Mouse (Mus musculus): ENCODE data around the gene Unc5cl. TPM values are rescaled to one million over a fixed set of nuclear protein-coding genes. Genes with fewer than 3 reads are reported as not detected.

Gene Unc5cl
- total RNA-seq (2021): not detected
- long read RNA-seq, experiment 1: 0 reads
- long read RNA-seq, experiment 2, partial matches to known transcripts: 0 of 1 reads
- long read RNA-seq, experiment 2, other reads (novel, unspliced or antisense): 1 of 1 reads

DNA sequence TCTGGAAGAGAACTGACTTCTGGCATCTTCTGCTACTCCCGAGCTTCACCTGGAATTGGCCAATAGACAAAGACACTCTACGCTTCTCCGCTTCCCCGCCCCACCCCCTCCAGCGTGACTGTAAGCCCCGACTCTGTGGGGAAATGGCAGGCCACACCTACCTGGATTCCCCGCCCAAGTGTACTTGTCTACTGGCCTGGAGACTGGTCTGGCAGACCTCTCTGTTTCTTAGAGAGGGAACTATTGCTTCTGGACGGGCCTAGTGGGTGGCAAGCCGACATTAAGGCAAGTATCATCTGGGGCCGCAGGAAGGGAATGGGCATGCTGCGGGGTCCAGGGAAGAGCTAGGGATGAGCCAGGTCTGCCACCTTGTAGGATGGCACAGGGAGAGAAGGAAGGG, at the start of gene Unc5cl:
Gene Unc5cl, plus strand, starts transcription at position 214 of the 400 bp plus-strand sequence.
- DNase-seq: no peak

DNA sequence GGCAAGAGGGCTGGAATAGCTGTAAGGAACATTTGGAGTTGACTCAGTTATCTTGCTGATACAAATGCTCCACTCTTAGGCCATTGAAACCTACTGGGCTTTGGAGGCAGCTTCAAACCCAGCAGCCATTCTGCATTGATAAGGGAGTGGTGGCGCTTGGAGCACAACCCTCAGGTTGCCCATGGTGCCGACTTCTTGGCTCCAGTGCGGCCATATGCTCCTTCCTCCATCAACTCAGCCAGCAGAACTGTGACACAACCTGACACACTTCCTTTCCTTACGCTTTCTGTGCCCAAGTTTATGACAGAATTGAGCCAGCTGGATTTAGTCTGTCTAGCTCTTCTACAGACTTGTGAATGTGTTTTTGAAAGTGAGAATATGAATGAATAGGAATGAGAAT, 47.5 kb upstream of the Unc5cl start:
- DNase-seq: no peak

DNA sequence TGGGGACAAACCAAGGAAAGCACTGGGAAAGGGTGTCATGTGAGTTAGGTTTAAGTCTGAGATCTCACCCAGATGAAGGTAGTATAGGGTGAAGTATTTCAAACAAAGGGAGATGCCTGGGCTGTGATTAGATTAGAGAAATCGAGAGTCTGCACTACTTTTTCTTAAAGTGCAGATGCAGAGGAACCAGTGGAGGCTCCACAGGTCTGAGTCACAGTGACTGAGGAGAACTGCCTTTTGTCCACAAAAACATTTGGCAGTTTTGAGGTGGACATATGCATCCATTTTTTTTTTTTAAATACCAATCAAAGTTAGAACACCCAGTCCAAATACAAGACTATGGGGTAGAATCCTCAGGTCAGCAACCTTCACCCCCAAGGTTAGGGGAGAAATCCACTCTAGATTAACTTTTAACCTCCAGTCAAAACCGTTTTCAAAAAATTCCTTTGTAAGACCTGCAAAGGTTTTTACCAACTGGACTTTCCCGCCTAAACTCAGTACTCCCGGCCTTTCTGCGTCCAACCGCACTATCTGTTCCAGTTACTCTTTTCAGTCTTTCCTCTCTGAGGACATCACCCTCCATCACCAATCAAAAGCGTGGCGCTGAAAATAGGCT, 46.7 kb upstream of the Unc5cl start:
- DNase-seq: no peak

GRCm38 (mm10) chr17:48408526-48409291, 46.0 kb upstream of the Unc5cl start:
- peak; percentile 77 for DNase-seq

GRCm38 (mm10) chr17:48409380-48410298, 45.1 kb upstream of the Unc5cl start, which contains the start of the genes Nfya and Oard1:
TSS of gene Nfya (minus strand) at chr17:48409906.
TSS of gene Oard1 (plus strand) at chr17:48410014.
- DNase-seq: peak; percentile 99

DNA sequence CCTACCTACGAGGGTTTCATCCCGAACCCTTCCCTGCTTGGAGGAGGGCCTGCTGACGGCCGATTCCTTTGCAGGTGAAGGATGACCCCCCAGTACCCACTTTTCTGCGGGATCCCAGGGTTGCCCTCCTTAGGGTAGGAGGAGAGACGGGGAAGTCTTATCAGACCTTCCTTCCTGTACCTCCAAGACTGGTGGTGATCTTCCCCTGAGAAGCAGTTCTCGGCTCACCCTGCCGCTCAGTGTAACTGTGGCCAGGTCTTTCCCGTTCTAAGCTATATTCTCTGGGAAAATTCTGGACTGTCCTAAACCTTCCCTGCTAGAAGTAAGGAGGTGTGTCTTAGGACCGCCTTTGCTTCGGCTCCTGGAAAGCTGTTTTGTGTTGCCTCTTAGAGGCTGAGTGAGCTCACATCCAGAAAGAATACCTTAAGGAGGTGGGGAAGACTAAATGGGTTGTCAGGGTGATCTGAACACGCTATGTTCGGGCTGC, 44.4 kb upstream of the Unc5cl start:
- no peak for DNase-seq

DNA sequence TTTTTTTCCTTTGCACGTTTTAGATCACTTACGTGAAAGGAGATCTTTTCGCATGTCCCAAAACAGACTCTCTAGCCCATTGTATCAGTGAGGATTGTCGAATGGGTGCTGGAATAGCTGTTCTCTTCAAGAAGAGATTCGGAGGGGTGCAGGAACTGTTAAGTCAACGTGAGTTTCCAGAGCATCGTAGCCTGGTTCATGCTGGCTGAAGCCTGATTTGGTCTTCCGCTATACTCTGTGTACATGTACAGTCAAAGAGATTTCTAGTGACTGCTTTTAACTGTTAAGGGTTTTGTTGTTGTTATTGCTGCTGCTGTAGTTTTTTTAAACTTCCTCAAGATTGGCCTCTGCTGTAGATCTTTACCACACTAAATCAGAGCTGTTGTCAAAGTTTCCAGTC, 43.5 kb upstream of the Unc5cl start:
- DNase-seq: no peak

GRCm38 (mm10) chr17:48416011-48416410, 38.7 kb upstream of the Unc5cl start:
- DNase-seq: no peak

DNA sequence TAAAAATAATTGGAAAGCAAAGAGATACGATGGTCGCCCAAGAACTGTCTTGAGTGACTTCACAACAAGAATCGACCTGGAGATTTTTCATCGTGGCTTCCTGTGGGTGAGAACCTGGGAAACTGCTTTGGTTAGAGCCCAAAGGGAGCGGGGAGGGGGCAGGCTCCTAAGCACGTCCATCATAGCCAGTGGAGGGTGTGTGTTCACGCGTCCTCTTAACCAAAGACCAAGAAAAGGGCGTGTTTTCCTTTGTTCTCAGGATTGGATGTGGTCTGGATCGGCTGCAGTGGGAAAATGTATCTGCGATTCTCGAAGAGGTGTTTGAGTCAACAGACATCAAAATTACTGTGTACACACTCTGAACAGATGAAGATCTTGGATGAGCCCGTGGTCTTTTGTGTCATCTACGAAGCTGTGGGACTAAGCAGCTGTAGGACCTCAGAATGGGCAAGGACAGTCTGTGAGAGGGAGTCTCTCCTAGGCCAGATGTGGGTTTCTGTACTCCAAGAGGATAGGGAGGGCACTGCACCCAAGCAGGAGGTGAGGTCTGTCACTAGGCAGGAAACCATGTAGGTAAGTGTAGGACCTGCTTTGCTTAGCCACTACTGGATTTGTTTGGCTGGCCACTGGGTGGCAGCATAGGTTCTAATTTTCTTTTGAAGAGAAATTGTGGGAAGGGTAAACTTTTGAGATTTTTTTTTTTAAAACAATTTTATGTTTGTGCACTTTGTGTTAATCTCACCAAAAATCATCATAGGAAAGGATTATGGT, 38.1 kb upstream of the Unc5cl start:
- no peak for DNase-seq

DNA sequence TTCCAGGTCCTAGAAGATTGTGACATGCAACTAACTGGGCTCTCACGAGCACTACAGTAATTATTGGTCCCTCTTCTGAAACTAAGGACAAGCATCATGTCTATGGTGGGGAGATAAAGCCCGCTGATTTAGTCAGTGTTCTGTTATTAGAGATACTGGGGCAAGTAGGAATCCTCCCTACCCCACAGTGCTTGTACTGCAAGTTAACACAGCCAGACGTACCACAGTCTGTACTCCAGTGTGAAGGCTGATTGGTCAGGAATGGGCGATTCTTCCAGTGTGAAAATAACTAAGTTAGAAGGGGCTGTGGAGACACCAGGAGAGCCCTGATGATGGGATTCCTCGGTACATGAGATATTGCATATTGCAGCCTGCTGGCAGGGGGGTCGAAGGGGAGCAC, 37.2 kb upstream of the Unc5cl start:
- no peak for DNase-seq

- no peak for DNase-seq
Measured at GRCm38 (mm10) chr17:48418174-48418573, 36.5 kb upstream of the Unc5cl start.

DNA sequence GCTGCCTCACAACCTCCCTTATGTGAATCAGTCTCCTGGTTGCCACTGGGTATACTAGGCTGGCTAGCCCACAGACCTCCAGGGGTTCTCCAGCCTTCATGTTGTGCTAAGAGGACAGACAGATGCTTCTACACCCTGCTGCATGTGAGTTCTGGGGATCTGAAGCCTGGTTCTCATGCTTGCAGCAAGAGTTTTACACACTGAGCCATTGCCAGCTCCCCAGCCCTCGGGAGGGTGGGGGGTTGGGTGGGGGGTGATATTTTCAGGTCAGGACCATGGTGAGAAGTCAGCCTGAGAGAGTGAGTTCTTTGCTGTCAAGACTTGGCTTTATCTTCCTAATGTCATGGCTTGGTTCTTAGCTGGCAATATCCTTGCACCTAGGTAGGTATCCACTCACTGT, 35.9 kb upstream of the Unc5cl start:
- no peak for DNase-seq

GRCm38 (mm10) chr17:48419571-48419970, 35.1 kb upstream of the Unc5cl start:
- no peak for DNase-seq

DNA sequence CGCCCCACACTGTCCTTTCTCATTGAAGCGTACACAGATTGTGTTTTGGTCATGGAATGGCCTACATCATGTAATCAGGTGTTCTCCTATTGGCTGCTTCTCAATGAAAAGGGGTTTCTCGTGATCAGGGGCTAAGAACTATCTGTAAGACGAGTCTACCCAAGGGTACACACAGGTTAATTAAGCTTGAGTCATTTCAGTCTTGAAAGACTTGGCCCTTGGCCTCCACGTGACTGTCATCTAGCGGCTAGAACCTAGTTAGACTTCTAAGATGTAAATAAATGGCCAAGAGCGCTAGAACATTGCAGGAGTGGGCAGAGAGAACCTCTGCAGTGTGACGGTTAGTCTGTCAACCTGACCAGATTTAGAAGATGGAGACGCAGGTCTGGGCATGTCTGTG, 30.5 kb upstream of the Unc5cl start:
- DNase-seq: no peak

GRCm38 (mm10) chr17:48425823-48426612, 28.7 kb upstream of the Unc5cl start:
- no peak for DNase-seq

DNA sequence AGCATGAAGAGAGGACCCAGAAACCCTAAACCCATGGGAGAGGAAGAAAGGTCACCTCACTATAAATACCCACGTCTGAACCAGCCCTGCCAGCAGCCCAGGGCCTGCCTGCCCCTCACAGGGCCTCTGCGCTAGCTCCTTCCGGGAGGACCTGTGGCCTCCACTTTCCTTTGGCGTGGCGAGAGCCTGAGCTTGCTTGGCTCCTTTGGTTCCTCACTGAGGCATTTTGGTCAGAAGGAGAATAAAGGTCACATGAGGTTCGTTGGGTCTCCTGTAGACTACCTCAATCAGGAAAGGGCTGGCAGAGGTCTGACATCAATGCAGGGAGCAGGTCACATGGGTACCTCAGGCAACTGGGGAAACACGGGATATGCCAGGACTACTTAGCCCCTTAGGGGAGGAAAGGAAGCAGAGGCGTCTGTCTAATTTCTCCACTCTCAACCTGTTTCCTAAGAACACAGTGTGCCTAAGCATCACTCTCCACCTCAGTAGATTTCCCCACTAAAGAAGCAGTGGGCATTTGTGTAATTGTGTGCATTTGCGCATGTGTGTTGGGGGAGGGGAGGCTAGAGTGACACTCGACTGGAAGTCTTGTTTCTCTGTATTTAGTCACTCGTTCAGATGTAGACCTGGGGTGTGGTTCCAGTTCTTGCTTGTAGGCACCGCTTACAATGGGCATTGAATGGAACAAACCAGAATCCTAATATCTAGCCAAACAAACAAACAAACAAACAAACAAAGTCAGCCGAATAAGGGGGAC, 27.5 kb upstream of the Unc5cl start:
- peak; percentile 69 for DNase-seq

GRCm38 (mm10) chr17:48427852-48428530, 26.7 kb upstream of the Unc5cl start:
- DNase-seq: no peak

DNA sequence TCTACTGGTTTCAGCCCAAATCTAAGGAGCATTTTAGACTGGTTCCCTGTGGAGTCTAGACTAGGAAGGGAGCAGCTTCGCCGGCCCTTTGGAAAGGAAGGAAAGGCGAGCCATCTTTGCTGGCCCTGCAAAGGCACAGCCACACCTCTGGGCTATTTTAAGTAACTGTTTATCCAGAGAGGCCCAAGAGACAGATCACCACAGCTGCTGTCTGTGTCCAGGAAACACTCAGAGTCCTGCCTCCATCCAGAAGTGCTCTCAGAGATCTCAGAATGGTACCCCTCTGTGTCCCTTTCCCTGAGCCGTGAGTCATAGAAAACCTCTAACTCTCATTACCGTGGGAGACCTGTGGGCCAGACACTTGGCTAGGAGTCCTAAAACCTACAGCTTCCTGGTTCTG, 24.3 kb upstream of the Unc5cl start:
- peak; percentile 54 for DNase-seq

GRCm38 (mm10) chr17:48431054-48431453, 23.6 kb upstream of the Unc5cl start:
- DNase-seq: no peak
